Mouse (Mus musculus) embryonic facial prominence, embryonic 10.5 days (tissue): Measurements from ENCODE around the gene Obscn. TPM values are rescaled to one million over a fixed set of nuclear protein-coding genes. Genes with fewer than 3 reads are reported as not detected.
A peak's percentile ranks its signal among the peaks of the same experiment; 100 is the strongest.

Source experiments
- DNase-seq: peaks from one replicate; pipeline ENCODE4 v3.0.0-alpha.2; 2017; ENCODE audit warnings: low spot score
- H3K27ac ChIP-seq: fragments of 300-500 bp; sonication (generic); replicated peaks from 2 replicates; pipeline ENCODE4 v1.5.1; 2016; ENCODE audit warnings: mild to moderate bottlenecking
- H3K27me3 ChIP-seq: fragments of 300-500 bp; sonication (generic); replicated peaks from 2 replicates; pipeline ENCODE4 v1.6.1; 2016; ENCODE audit warnings: low read depth, mild to moderate bottlenecking; ENCODE audit not compliant: poor library complexity, severe bottlenecking
- H3K36me3 ChIP-seq: fragments of 300-500 bp; sonication (generic); replicated peaks from 2 replicates; pipeline ENCODE4 v1.6.1; 2016; ENCODE audit warnings: mild to moderate bottlenecking, moderate library complexity
- H3K4me1 ChIP-seq: fragments of 300-500 bp; sonication (generic); 2 replicates; pipeline ENCODE4 v1.6.1; 2016
- H3K4me3 ChIP-seq: fragments of 300-500 bp; sonication (generic); 2 replicates; pipeline ENCODE4 v1.5.1; 2016; ENCODE audit warnings: mild to moderate bottlenecking, moderate library complexity
- H3K9me3 ChIP-seq: fragments of 300-500 bp; sonication (generic); 2 replicates; pipeline ENCODE4 v1.6.1; 2016; ENCODE audit warnings: mild to moderate bottlenecking
- WGBS: fragments of 180-500 bp; shearing (Covaris S2); methylation state at CpG from one replicate; pipeline ENCODE4 v1.1.7; 2016; 5-methylcytosine and 5-hydroxymethylcytosine counted together
- polyA plus RNA-seq: library from polyadenylated mRNA; unstranded; fragments of >200 nt; fragmentation: Nextera tagmentation; extraction: Ambion mirVana; gene quantifications from 2 replicates; pipeline ENCODE4 v1.2.1, GENCODE M21; 2016

Obscn gene
- polyA plus RNA-seq, 1 experiment from 2014 or later = 0.05 TPM

- H3K4me1 ChIP-seq = no peaks in the 10 kb centered on the region
- 91% methylated on average over 11 of the region's 11 CpGs for WGBS
- no peak for DNase-seq
- H3K27me3 ChIP-seq = no peaks in the 10 kb centered on the region
- H3K4me3 ChIP-seq = no peak overlapping the region
- no peak overlapping the region for H3K27ac ChIP-seq
- no peaks in the 10 kb centered on the region for H3K9me3 ChIP-seq
- no peaks in the 10 kb centered on the region for H3K36me3 ChIP-seq
Observed at GRCm38 (mm10) chr11:59078311-59078710, 57.9 kb downstream of the Obscn start.

- H3K9me3 ChIP-seq = no peaks in the 10 kb centered on the region
- no peaks in the 10 kb centered on the region for H3K36me3 ChIP-seq
- H3K27me3 ChIP-seq = no peaks in the 10 kb centered on the region
- H3K27ac ChIP-seq = no peak overlapping the region
- no peak for DNase-seq
- H3K4me3 ChIP-seq = no peak overlapping the region
- H3K4me1 ChIP-seq = no peaks in the 10 kb centered on the region; the same call in 1 of the 2 replicates
- 88% methylated on average over 2 of the region's 2 CpGs for WGBS
Observed at GRCm38 (mm10) chr11:59070321-59070720, 65.9 kb downstream of the Obscn start.

GRCm38 (mm10) chr11:59068922-59069321, 67.3 kb downstream of the Obscn start:
- Histone ChIP-seq H3K36me3 (no peaks in the 10 kb centered on the region), H3K9me3 (no peaks in the 10 kb centered on the region), H3K4me3 (no peak overlapping the region), H3K4me1 (no peaks in the 10 kb centered on the region; the same call in 1 of the 2 replicates), H3K27me3 (no peaks in the 10 kb centered on the region), H3K27ac (no peak overlapping the region; the same call in 1 of the 2 replicates)
- 89% methylated on average over 8 of the region's 8 CpGs for WGBS
- no peak for DNase-seq

- H3K27me3 ChIP-seq = no peaks in the 10 kb centered on the region
- no peaks in the 10 kb centered on the region for H3K9me3 ChIP-seq
- no peaks in the 10 kb centered on the region for H3K36me3 ChIP-seq
- WGBS = 40% methylated on average over 1 of the region's 1 CpGs
- H3K27ac ChIP-seq = no peak overlapping the region
- H3K4me3 ChIP-seq = no peak overlapping the region
- no peak for DNase-seq
- no peaks in the 10 kb centered on the region; the same call in 1 of the 2 replicates for H3K4me1 ChIP-seq
Observed at GRCm38 (mm10) chr11:59068433-59068832, 67.8 kb downstream of the Obscn start.

GRCm38 (mm10) chr11:59067921-59068320, 68.3 kb downstream of the Obscn start:
- DNase-seq = no peak
- Histone ChIP-seq H3K4me1 (no peaks in the 10 kb centered on the region; the same call in 1 of the 2 replicates), H3K9me3 (no peaks in the 10 kb centered on the region), H3K27me3 (no peaks in the 10 kb centered on the region), H3K27ac (no peak overlapping the region), H3K36me3 (no peaks in the 10 kb centered on the region), H3K4me3 (no peak overlapping the region)
- WGBS = 80% methylated on average over 9 of the region's 9 CpGs

- Histone ChIP-seq H3K36me3 (no peaks in the 10 kb centered on the region), H3K27me3 (no peaks in the 10 kb centered on the region)
- WGBS = 69% methylated on average over 3 of the region's 3 CpGs
Observed at GRCm38 (mm10) chr11:59058025-59058424, 78.2 kb downstream of the Obscn start.

GRCm38 (mm10) chr11:59051031-59051430, 85.2 kb downstream of the Obscn start:
- Histone ChIP-seq H3K4me3 (no peak overlapping the region), H3K27ac (no peak overlapping the region), H3K36me3 (no peaks in the 10 kb centered on the region), H3K27me3 (no peaks in the 10 kb centered on the region), H3K9me3 (no peaks in the 10 kb centered on the region), H3K4me1 (no peaks in the 10 kb centered on the region)
- no peak for DNase-seq
- 88% methylated on average over 9 of the region's 9 CpGs for WGBS

More at GRCm38 (mm10) chr11:59058025-59058424, 78.2 kb downstream of the Obscn start:
- Histone ChIP-seq H3K4me1 (no peaks in the 10 kb centered on the region), H3K4me3 (no peak overlapping the region), H3K9me3 (no peaks in the 10 kb centered on the region), H3K27ac (no peak overlapping the region)
- no peak for DNase-seq

- 92% methylated on average over 15 of the region's 15 CpGs for WGBS
- Histone ChIP-seq H3K4me3 (no peak overlapping the region), H3K27ac (no peak overlapping the region)
Observed at GRCm38 (mm10) chr11:59044703-59045330, 91.4 kb downstream of the Obscn start.

GRCm38 (mm10) chr11:59029003-59029402, 107.2 kb downstream of the Obscn start:
- no peak overlapping the region for H3K27ac ChIP-seq
- WGBS = 91% methylated on average over 13 of the region's 13 CpGs
- no peaks in the 10 kb centered on the region for H3K27me3 ChIP-seq
- DNase-seq = no peak
- H3K4me3 ChIP-seq = no peak overlapping the region
- no peaks in the 10 kb centered on the region for H3K36me3 ChIP-seq
- H3K4me1 ChIP-seq = no peaks in the 10 kb centered on the region
- H3K9me3 ChIP-seq = no peaks in the 10 kb centered on the region

More at GRCm38 (mm10) chr11:59044703-59045330, 91.4 kb downstream of the Obscn start:
- Histone ChIP-seq H3K9me3 (no peaks in the 10 kb centered on the region), H3K4me1 (no peaks in the 10 kb centered on the region), H3K27me3 (no peaks in the 10 kb centered on the region), H3K36me3 (no peaks in the 10 kb centered on the region)
- DNase-seq = no peak

- Histone ChIP-seq H3K36me3 (no peaks in the 10 kb centered on the region), H3K27ac (no peak overlapping the region), H3K4me1 (no peaks in the 10 kb centered on the region), H3K27me3 (no peaks in the 10 kb centered on the region), H3K9me3 (no peaks in the 10 kb centered on the region), H3K4me3 (no peak overlapping the region)
- DNase-seq = no peak
- 73% methylated on average over 6 of the region's 6 CpGs for WGBS
Observed at GRCm38 (mm10) chr11:59026411-59026810, 109.8 kb downstream of the Obscn start.

GRCm38 (mm10) chr11:59015052-59015451, 121.2 kb downstream of the Obscn start:
- Histone ChIP-seq H3K4me3 (no peak overlapping the region), H3K4me1 (no peaks in the 10 kb centered on the region), H3K36me3 (no peaks in the 10 kb centered on the region), H3K27me3 (no peaks in the 10 kb centered on the region), H3K27ac (no peak overlapping the region), H3K9me3 (no peaks in the 10 kb centered on the region)
- 37% methylated on average over 9 of the region's 9 CpGs for WGBS
- peak; percentile 43 for DNase-seq

GRCm38 (mm10) chr11:59002327-59003079, 133.7 kb downstream of the Obscn start:
- H3K9me3 ChIP-seq = no peaks in the 10 kb centered on the region
- 81% methylated on average over 7 of the region's 7 CpGs for WGBS
- H3K4me3 ChIP-seq = no peak overlapping the region
- H3K27me3 ChIP-seq = peaks cover 8% of the 10 kb centered on the region; the same call in 1 of the 2 replicates
- peaks cover 5% of the 10 kb centered on the region; the same call in 1 of the 2 replicates for H3K4me1 ChIP-seq
- DNase-seq = no peak
- H3K27ac ChIP-seq = no peak overlapping the region
- no peaks in the 10 kb centered on the region for H3K36me3 ChIP-seq

GRCm38 (mm10) chr11:59000635-59001034, 135.6 kb downstream of the Obscn start:
- no peak overlapping the region for H3K4me3 ChIP-seq
- 91% methylated on average over 21 of the region's 21 CpGs for WGBS
- peaks cover 5% of the 10 kb centered on the region; the same call in 1 of the 2 replicates for H3K4me1 ChIP-seq

More at GRCm38 (mm10) chr11:59000635-59001034, 135.6 kb downstream of the Obscn start:
- no peak for DNase-seq
- no peaks in the 10 kb centered on the region for H3K36me3 ChIP-seq
- no peaks in the 10 kb centered on the region for H3K9me3 ChIP-seq
- peaks cover 23% of the 10 kb centered on the region for H3K27me3 ChIP-seq
- no peak overlapping the region for H3K27ac ChIP-seq
